Mouse (Mus musculus) spleen, embryonic (tissue): ENCODE data around the gene Larp4.
"Not testable (repeated sequence)": the region's sequence is repeated elsewhere in the genome, so short reads cannot be mapped to it uniquely, and the experiment has no call there.

Experiments used
- CTCF ChIA-PET: fragments of 350-600 bp; sonication (Branson Sonifier 250); formaldehyde crosslinking; loops from one replicate; lab custom pipeline; 2022; lab: Charles Lee

The Larp4 gene

GRCm38 (mm10) chr15:99969765-99970164, at the start of gene Larp4:
Gene Larp4 (plus strand): TSS chr15:99970065.
- CTCF ChIA-PET = not testable (repeated sequence)

- CTCF ChIA-PET = no interaction called here
These were observed 38.6 kb upstream of the Larp4 start for GRCm38 (mm10) chr15:99931231-99931630.

DNA sequence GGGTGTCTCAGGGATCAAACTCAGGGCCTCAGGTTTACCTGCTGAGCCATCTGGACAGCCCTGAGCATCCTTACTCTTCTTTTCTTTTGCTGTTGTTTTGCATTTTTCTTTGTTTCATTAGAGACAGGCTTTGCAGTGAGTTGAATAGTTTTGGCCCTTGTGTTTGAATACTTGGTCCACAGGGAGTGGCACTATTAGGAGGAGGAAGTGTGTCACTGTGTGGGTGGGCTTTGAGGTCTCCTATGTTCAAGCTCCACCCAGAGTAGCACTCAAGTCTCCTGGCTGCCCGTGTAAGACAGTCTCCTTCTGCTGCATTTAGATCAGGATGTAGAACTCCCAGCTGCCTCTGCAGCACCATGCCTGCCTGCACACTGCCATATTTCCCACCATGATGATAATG, 35.4 kb upstream of the Larp4 start:
- CTCF ChIA-PET = no interaction called here

DNA sequence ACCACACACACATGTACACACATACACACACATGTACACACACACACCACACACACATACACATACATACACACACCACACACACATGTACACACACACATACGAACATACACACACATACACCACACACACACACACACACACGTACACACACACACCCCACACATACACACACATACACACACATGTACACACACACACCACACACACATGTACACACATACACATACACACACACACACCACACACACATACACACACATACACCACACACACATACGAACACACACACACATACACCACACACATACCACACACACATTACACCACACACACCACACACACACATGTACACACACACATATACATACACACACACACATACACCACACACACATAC, 33.2 kb upstream of the Larp4 start:
- CTCF ChIA-PET = no interaction called here

DNA sequence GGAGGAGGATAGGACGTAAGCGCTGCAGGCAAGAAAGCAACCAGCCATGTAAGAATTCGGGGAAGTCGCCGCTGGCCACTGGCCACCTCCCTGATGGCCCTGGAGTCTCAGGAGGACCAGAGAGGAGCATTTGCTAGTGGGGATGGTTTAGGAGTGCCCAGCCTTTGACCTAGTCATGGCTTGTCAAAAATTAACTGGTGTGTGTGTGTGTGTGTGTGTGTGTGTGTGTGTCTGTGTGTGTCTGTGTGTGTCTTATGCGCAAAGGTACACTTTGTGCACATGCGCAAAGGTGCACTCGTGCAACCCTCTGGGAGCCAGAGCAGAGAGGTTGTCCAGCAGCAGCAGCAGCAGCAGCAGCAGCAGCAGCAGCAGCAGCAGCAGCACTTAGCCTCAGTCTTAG, 32.0 kb upstream of the Larp4 start:
- CTCF ChIA-PET = no interaction called here

- CTCF ChIA-PET = no interaction called here
These were observed 29.4 kb upstream of the Larp4 start for GRCm38 (mm10) chr15:99940426-99940825.

- CTCF ChIA-PET = no interaction called here
These were observed 28.8 kb upstream of the Larp4 start for GRCm38 (mm10) chr15:99940970-99941630.

GRCm38 (mm10) chr15:99955324-99955723, 14.5 kb upstream of the Larp4 start:
- CTCF ChIA-PET = no interaction called here

DNA sequence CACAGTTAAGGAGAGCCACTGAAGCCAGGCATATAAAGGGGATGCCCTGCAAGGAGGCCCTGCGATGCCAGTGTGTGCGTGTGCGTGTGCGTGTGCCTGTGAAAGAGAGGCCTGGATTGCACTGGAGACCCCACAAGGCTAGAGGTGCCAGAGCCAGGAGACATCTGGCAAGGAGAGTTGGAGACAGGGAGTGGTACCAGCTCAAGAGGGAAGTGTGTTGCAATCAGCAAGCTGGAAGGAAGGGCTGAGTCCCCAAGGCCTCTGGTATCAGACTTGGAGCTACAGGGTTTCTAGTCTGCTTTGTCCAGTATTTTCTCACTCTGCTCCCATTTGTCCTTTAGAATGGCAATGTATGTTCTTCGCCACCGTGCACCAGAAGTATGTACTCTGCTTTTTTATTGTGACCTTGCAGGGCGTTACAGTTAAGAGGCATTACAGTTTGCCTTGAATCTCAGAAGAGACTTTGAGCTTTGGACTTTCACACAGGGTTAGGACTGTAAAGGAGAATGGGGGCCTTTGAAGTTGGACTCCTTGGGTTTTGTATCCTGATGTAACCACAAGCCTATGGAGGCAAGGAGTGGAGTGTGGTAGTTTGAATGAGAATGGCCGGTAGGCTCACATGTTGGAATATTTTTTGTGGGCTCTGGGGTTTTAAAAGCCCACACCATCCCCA, 4.6 kb upstream of the Larp4 start:
- CTCF ChIA-PET = interaction anchor here (0.6 kb wide), 1 partner anchor 43 kb away, joined by 3 read pairs; no protein-coding TSS in a partner anchor

DNA sequence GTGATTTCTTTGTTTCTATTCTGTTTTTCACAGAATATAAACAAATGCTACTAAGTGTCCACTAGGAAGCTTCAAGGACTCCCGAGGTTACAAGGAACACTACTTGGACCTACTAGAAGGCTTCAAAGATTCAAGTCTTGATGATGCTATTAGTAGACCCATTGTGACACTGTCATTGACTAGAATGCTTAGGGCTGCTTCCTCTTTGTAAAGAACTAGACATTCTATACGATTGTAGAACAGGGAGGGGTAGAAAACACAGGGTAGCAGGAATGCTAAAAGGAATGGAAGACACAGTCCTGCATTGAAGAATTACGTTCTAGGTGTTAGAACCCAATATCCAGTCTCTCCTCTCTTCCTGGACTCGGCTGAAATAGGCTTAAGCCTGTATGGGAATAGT, 2.9 kb upstream of the Larp4 start, which contains the start of gene Fam186a:
Fam186a (minus strand) TSS at position 101 of the 400 bp plus-strand sequence.
- CTCF ChIA-PET = no interaction called here

GRCm38 (mm10) chr15:99970606-99971005, 741 bp downstream of the Larp4 start:
- CTCF ChIA-PET = no interaction called here

- CTCF ChIA-PET = interaction anchor here (0.6 kb wide), 2 partner anchors 15 to 377 kb away, joined by 3 to 4 read pairs; no protein-coding TSS in a partner anchor
These were observed 2.6 kb downstream of the Larp4 start for GRCm38 (mm10) chr15:99972361-99972988.

DNA sequence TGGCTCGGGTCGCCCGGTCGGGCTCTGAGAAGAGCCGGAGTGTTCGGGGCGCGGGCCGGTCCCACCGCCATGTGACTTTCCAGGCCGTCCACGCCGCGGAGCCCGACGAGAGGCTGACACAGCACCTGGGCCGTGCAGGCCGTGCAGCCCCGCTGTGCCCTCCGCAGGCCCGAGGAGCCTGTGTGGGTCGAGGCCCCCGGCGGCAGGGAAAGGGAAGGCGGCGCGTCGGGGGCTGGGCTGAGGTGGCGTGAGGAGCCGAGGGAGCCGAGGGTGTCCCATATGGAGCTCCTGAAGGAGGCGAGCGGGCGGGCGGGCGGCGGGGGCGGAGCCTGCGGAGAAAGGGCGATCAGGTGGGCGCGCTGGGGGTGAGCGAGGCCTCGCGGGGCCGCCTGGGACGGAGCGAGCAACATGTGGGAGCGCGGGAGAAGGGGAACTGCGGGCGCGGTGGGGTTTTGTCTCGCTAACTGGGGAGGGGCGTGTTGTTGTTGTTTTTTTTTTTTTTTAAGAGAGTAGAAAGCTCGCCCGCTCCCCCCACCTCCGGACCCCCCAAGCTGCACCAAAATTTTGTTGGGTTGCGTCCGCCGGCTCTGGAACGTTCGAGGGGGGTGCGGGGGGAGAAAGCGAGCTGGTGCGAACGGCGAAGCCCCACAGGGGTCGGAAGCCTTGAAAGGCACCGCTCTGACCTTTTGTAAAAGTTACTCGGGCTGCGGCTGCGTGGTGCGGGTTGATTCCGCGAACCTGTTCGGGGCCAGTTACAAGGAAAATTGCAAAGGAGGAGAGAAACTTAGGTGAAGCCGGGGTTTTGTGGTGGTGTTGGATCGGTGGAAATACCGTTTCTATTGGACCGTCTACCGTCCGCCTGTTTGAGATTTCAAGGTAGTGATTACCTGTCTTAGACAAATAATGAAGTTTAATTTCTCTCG, 3.4 kb downstream of the Larp4 start:
- CTCF ChIA-PET = interaction anchor here (0.6 to 0.7 kb wide), 2 partner anchors 180 to 378 kb away, joined by 3 to 4 read pairs; no protein-coding TSS in a partner anchor

- CTCF ChIA-PET = no interaction called here
These were observed 4.8 kb downstream of the Larp4 start for GRCm38 (mm10) chr15:99974476-99975220.

DNA sequence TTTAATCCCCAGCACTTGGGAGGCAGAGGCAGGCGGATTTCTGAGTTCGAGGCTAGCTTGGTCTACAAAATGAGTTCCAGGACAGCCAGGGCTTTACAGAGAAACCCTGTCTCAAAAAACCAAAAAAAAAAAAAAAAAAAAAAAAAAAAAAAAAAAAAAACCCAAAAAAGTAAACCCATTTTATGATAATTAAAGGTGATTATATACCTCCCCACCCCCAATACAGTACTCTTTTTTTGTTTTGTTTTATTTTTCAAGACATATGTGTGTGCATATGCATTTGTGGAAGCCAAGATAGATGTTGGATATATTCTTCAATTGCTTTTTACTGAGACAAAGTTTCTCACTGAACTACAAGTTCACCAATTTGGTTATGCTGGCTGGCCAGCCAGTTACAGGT, 6.3 kb downstream of the Larp4 start:
- CTCF ChIA-PET = not testable (repeated sequence)

- CTCF ChIA-PET = no interaction called here
These were observed 9.4 kb downstream of the Larp4 start for GRCm38 (mm10) chr15:99979266-99979665.

DNA sequence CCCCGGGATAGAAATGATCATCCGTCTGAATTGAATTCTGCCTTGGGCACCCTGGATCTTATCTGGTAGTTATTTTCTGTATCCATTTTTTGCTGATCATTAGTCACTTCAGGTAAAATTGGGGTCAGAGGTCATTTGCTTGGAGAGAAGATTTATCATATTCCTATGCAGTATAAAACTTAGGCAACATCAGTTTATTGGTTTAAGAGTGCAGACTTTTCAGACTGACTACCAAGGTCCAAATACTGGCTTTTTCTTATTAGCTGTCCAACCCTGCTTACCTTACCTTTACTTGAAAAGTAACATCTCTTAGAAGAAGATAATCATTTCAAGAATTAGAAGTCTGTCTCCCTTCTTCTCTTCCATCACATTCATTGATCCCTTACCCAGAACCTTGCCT, 9.8 kb downstream of the Larp4 start:
- CTCF ChIA-PET = no interaction called here

DNA sequence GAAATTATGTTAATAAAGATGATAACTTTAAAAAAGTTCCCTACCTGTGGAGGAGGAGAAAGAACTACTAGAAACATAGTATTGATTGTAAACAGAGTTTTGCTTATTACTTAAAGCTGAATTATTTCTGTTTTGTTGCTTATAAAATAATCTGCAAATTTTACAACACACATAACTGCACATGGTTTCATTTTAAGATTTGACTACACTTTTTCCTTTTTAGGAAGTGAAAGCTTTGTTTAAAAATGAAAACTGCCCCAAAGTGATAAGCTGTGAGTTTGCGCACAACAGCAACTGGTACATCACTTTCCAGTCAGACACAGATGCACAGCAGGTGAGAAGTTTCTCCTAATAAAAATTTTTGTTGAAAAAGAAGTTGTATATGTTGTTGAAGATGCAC, 23.2 kb downstream of the Larp4 start:
- CTCF ChIA-PET = interaction anchor here (1.4 kb wide), 1 partner anchor 16 kb away, joined by 3 read pairs; no protein-coding TSS in a partner anchor

GRCm38 (mm10) chr15:99997114-99997804, 27.4 kb downstream of the Larp4 start:
- CTCF ChIA-PET = no interaction called here

DNA sequence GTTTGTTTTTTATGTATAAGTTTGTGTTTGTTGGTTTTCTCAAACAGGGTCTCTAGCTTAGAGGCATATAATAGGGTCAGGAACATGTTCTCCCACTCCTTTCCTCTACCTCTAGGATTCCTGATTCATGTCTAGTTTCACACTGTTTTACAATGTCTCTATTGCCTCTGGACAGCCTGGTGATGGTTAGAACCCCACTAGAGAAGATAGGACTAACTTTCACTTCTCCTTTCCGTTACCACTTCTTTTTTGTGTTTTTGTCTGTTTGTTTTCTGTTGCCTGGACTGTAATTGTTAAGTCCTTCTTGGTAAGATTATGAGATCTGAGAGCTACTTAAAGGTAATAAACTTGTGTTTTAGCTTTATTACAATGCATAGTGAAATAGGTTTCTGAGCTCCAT, 29.5 kb downstream of the Larp4 start:
- CTCF ChIA-PET = no interaction called here
